Mouse (Mus musculus) macrophage (primary cell): ENCODE data around the gene Slc4a4. TPM values are rescaled to one million over a fixed set of nuclear protein-coding genes. Genes with fewer than 3 reads are reported as not detected.
"Not testable (repeated sequence)": the region's sequence is repeated elsewhere in the genome, so short reads cannot be mapped to it uniquely, and the experiment has no call there.

Source experiments
- H3K27ac ChIP-seq: fragments of 350-480 bp; formaldehyde crosslinking; 2 replicates; pipeline ENCODE4 v1.9.0; 2021
- H3K36me3 ChIP-seq: fragments of 350-480 bp; formaldehyde crosslinking; 2 replicates; pipeline ENCODE4 v1.9.0; 2021; ENCODE audit errors: inconsistent target
- H3K4me3 ChIP-seq: fragments of 350-480 bp; formaldehyde crosslinking; 2 replicates; pipeline ENCODE4 v1.9.0; 2021; ENCODE audit errors: inconsistent target
- H3K79me2 ChIP-seq: fragments of 350-480 bp; formaldehyde crosslinking; 2 replicates; pipeline ENCODE4 v1.9.0; 2021; ENCODE audit errors: inconsistent target
- WGBS: methylation state at CpG from one replicate; pipeline ENCODE4 v1.1.7; 2026; ENCODE audit warnings: inconsistent platforms; ENCODE audit not compliant: missing documents; 5-methylcytosine and 5-hydroxymethylcytosine counted together
- polyA plus RNA-seq: library from polyadenylated mRNA; stranded (reverse); fragments of 250-400 nt; gene quantifications from 3 replicates; pipeline ENCODE4 v1.2.4, GENCODE M21; 2018; ENCODE audit warnings: inconsistent platforms

Gene Slc4a4
- polyA plus RNA-seq, 1 experiment from 2014 or later, result not detected

- no peaks in the 10 kb centered on the region for H3K36me3 ChIP-seq
- no peaks in the 10 kb centered on the region for H3K79me2 ChIP-seq
- H3K4me3 ChIP-seq, result no peak overlapping the region
- H3K27ac ChIP-seq, result no peak overlapping the region
- 94% methylated on average over 1 of the region's 1 CpGs for WGBS
Observed at GRCm38 (mm10) chr5:89077711-89078110, 191.1 kb downstream of the Slc4a4 start.

GRCm38 (mm10) chr5:89083476-89083875 is 196.9 kb downstream of the Slc4a4 start:
- Histone ChIP-seq H3K27ac (no peak overlapping the region), H3K79me2 (no peaks in the 10 kb centered on the region), H3K36me3 (no peaks in the 10 kb centered on the region), H3K4me3 (no peak overlapping the region)
- WGBS, result 91% methylated on average over 4 of the region's 4 CpGs

GRCm38 (mm10) chr5:89087916-89088315 is 201.3 kb downstream of the Slc4a4 start:
- no peak overlapping the region for H3K4me3 ChIP-seq
- 93% methylated on average over 7 of the region's 7 CpGs for WGBS

GRCm38 (mm10) chr5:89088462-89088861 is 201.8 kb downstream of the Slc4a4 start:
- 87% methylated on average over 11 of the region's 11 CpGs for WGBS

More at GRCm38 (mm10) chr5:89087916-89088315, 201.3 kb downstream of the Slc4a4 start:
- H3K79me2 ChIP-seq, result no peaks in the 10 kb centered on the region
- no peak overlapping the region for H3K27ac ChIP-seq
- no peaks in the 10 kb centered on the region for H3K36me3 ChIP-seq

GRCm38 (mm10) chr5:89090131-89090530 is 203.5 kb downstream of the Slc4a4 start:
- H3K36me3 ChIP-seq, result no peaks in the 10 kb centered on the region
- H3K4me3 ChIP-seq, result no peak overlapping the region
- H3K27ac ChIP-seq, result no peak overlapping the region
- WGBS, result 89% methylated on average over 3 of the region's 3 CpGs
- no peaks in the 10 kb centered on the region for H3K79me2 ChIP-seq

More at GRCm38 (mm10) chr5:89088462-89088861, 201.8 kb downstream of the Slc4a4 start:
- Histone ChIP-seq H3K79me2 (no peaks in the 10 kb centered on the region), H3K4me3 (no peak overlapping the region), H3K36me3 (no peaks in the 10 kb centered on the region), H3K27ac (no peak overlapping the region)

- Histone ChIP-seq H3K36me3 (no peaks in the 10 kb centered on the region), H3K27ac (no peak overlapping the region), H3K4me3 (no peak overlapping the region)
Observed at GRCm38 (mm10) chr5:89096371-89096770, 209.8 kb downstream of the Slc4a4 start.

GRCm38 (mm10) chr5:89097291-89097690 is 210.7 kb downstream of the Slc4a4 start:
- 83% methylated on average over 3 of the region's 3 CpGs for WGBS
- H3K79me2 ChIP-seq, result no peaks in the 10 kb centered on the region
- H3K4me3 ChIP-seq, result no peak overlapping the region
- no peaks in the 10 kb centered on the region for H3K36me3 ChIP-seq
- H3K27ac ChIP-seq, result no peak overlapping the region

More at GRCm38 (mm10) chr5:89096371-89096770, 209.8 kb downstream of the Slc4a4 start:
- H3K79me2 ChIP-seq, result no peaks in the 10 kb centered on the region

GRCm38 (mm10) chr5:89098121-89098520 is 211.5 kb downstream of the Slc4a4 start:
- 93% methylated on average over 4 of the region's 4 CpGs for WGBS
- H3K36me3 ChIP-seq, result no peaks in the 10 kb centered on the region
- H3K27ac ChIP-seq, result no peak overlapping the region
- H3K4me3 ChIP-seq, result no peak overlapping the region
- no peaks in the 10 kb centered on the region for H3K79me2 ChIP-seq

- no peak overlapping the region for H3K27ac ChIP-seq
- no peaks in the 10 kb centered on the region for H3K79me2 ChIP-seq
- H3K4me3 ChIP-seq, result no peak overlapping the region
- H3K36me3 ChIP-seq, result no peaks in the 10 kb centered on the region
- WGBS, result 85% methylated on average over 3 of the region's 3 CpGs
Observed at GRCm38 (mm10) chr5:89099886-89100285, 213.3 kb downstream of the Slc4a4 start.

GRCm38 (mm10) chr5:89102560-89102959 is 215.9 kb downstream of the Slc4a4 start:
- Histone ChIP-seq H3K79me2 (no peaks in the 10 kb centered on the region), H3K36me3 (no peaks in the 10 kb centered on the region), H3K4me3 (no peak overlapping the region), H3K27ac (no peak overlapping the region)
- WGBS, result 46% methylated on average over 4 of the region's 4 CpGs

- no peaks in the 10 kb centered on the region for H3K79me2 ChIP-seq
- H3K27ac ChIP-seq, result no peak overlapping the region
- no peaks in the 10 kb centered on the region for H3K36me3 ChIP-seq
- WGBS, result 92% methylated on average over 7 of the region's 9 CpGs
- no peak overlapping the region for H3K4me3 ChIP-seq
Observed at GRCm38 (mm10) chr5:89105346-89105745, 218.7 kb downstream of the Slc4a4 start.

GRCm38 (mm10) chr5:89106217-89106616 is 219.6 kb downstream of the Slc4a4 start:
- Histone ChIP-seq H3K36me3 (no peaks in the 10 kb centered on the region), H3K27ac (no peak overlapping the region), H3K4me3 (no peak overlapping the region), H3K79me2 (no peaks in the 10 kb centered on the region)

- H3K27ac ChIP-seq, result no peak overlapping the region
- no peak overlapping the region for H3K4me3 ChIP-seq
- H3K79me2 ChIP-seq, result no peaks in the 10 kb centered on the region
- 71% methylated on average over 1 of the region's 1 CpGs for WGBS
- H3K36me3 ChIP-seq, result no peaks in the 10 kb centered on the region
Observed at GRCm38 (mm10) chr5:89108809-89109208, 222.2 kb downstream of the Slc4a4 start.

- no peak overlapping the region for H3K27ac ChIP-seq
- no peaks in the 10 kb centered on the region for H3K36me3 ChIP-seq
- WGBS, result 95% methylated on average over 2 of the region's 2 CpGs
- H3K4me3 ChIP-seq, result no peak overlapping the region
- no peaks in the 10 kb centered on the region for H3K79me2 ChIP-seq
Observed at GRCm38 (mm10) chr5:89109832-89110231, 223.2 kb downstream of the Slc4a4 start.

GRCm38 (mm10) chr5:89111987-89112386 is 225.4 kb downstream of the Slc4a4 start:
- 90% methylated on average over 9 of the region's 17 CpGs for WGBS
- H3K36me3 ChIP-seq, H3K27ac ChIP-seq, H3K79me2 ChIP-seq, H3K4me3 ChIP-seq: not testable (repeated sequence)

GRCm38 (mm10) chr5:89120881-89121280 is 234.3 kb downstream of the Slc4a4 start:
- Histone ChIP-seq H3K27ac (no peak overlapping the region), H3K79me2 (no peaks in the 10 kb centered on the region), H3K4me3 (no peak overlapping the region), H3K36me3 (no peaks in the 10 kb centered on the region)
- WGBS, result 67% methylated on average over 1 of the region's 1 CpGs
